Mouse (Mus musculus): ENCODE results near the gene Cldn7. TPM values are rescaled to one million over a fixed set of nuclear protein-coding genes. Genes with fewer than 3 reads are reported as not detected.

The Cldn7 gene
- polyA plus RNA-seq, 1 experiment from 2014 or later = 86.4 TPM

- Histone ChIP-seq H3K27me3 (ENCODE audit: insufficient read depth, low read length) (peaks cover 38% of the 10 kb centered on the region), H3K4me3 (ENCODE audit: low read depth, low read length) (no peak overlapping the region), H3K27ac (ENCODE audit: low read depth) (no peak overlapping the region), H3K9me3 (ENCODE audit: low read depth, low read length) (no peaks in the 10 kb centered on the region), H3K9ac (no peak overlapping the region), H3K4me1 (ENCODE audit: insufficient read depth) (no peaks in the 10 kb centered on the region), H3K4me2 (no peak overlapping the region), H3K36me3 (ENCODE audit: insufficient read depth) (peaks cover 51% of the 10 kb centered on the region)
- WGBS = 72% methylated on average over 4 of the region's 4 CpGs
- ATAC-seq (ENCODE audit: insufficient read depth) (no peak), DNase-seq (no peak)
- no peak for TF ChIP-seq CTCF (IDR thresholded peaks at IDR 0.05; ENCODE audit: low read depth)
Measured at GRCm38 (mm10) chr11:69968793-69969192, 4.2 kb downstream of the Cldn7 start.

DNA sequence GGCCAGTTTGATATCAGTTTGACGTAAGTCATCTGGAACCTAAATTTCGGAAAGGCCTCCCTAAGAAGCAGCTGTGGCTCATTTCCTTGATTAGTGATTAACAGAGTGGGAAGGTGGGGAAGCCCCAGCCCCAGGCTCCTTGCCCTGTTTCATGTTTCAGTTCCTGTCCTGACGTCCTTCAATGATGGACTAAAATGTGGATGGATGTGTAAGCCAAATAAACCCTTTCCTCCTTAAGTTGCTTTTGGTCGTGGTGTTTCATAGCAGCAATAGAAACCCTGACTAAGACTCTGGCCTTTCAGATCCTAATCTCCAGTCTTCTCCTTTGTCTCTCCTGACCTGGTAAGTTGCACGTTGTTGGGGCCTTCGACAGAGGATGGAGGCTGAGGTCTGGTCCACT is 5.6 kb downstream of the Cldn7 start:
- Histone ChIP-seq H3K4me3 (ENCODE audit: low read depth, low read length) (no peak overlapping the region), H3K36me3 (ENCODE audit: insufficient read depth) (peaks cover 65% of the 10 kb centered on the region), H3K9me3 (ENCODE audit: low read depth, low read length) (no peaks in the 10 kb centered on the region), H3K27me3 (ENCODE audit: insufficient read depth, low read length) (peaks cover 23% of the 10 kb centered on the region), H3K9ac (no peak overlapping the region), H3K4me1 (ENCODE audit: insufficient read depth) (no peaks in the 10 kb centered on the region), H3K27ac (ENCODE audit: low read depth) (no peak overlapping the region), H3K4me2 (no peak overlapping the region)
- DNase-seq (no peak), ATAC-seq (ENCODE audit: insufficient read depth) (no peak)
- WGBS = 75% methylated on average over 6 of the region's 6 CpGs
- TF ChIP-seq CTCF (IDR thresholded peaks at IDR 0.05; ENCODE audit: low read depth) = no peak

- H3K4me1 ChIP-seq (ENCODE audit: insufficient read depth) = no peaks in the 10 kb centered on the region
- no peak for TF ChIP-seq CTCF (IDR thresholded peaks at IDR 0.05; ENCODE audit: low read depth)
- no peak for DNase-seq
- no peak for ATAC-seq (ENCODE audit: insufficient read depth)
- no peak overlapping the region for H3K27ac ChIP-seq (ENCODE audit: low read depth)
- no peak overlapping the region for H3K9ac ChIP-seq
- H3K4me2 ChIP-seq = no peak overlapping the region
- 68% methylated on average over 3 of the region's 3 CpGs for WGBS
- H3K4me3 ChIP-seq (ENCODE audit: low read depth, low read length) = no peak overlapping the region
- peaks cover 19% of the 10 kb centered on the region for H3K27me3 ChIP-seq (ENCODE audit: insufficient read depth, low read length)
- H3K9me3 ChIP-seq (ENCODE audit: low read depth, low read length) = no peaks in the 10 kb centered on the region
- peaks cover 69% of the 10 kb centered on the region for H3K36me3 ChIP-seq (ENCODE audit: insufficient read depth)
Measured at GRCm38 (mm10) chr11:69970775-69971174, 6.2 kb downstream of the Cldn7 start.

- Histone ChIP-seq H3K27ac (ENCODE audit: low read depth) (no peak overlapping the region), H3K4me2 (no peak overlapping the region), H3K9me3 (ENCODE audit: low read depth, low read length) (no peaks in the 10 kb centered on the region), H3K9ac (no peak overlapping the region), H3K4me1 (ENCODE audit: insufficient read depth) (no peaks in the 10 kb centered on the region), H3K36me3 (ENCODE audit: insufficient read depth) (peaks cover 75% of the 10 kb centered on the region), H3K27me3 (ENCODE audit: insufficient read depth, low read length) (no peaks in the 10 kb centered on the region), H3K4me3 (ENCODE audit: low read depth, low read length) (no peak overlapping the region)
- DNase-seq (no peak), ATAC-seq (ENCODE audit: insufficient read depth) (no peak)
- TF ChIP-seq CTCF (IDR thresholded peaks at IDR 0.05; ENCODE audit: low read depth) = no peak
- WGBS = 94% methylated on average over 2 of the region's 2 CpGs
Measured at GRCm38 (mm10) chr11:69974907-69975306, 10.3 kb downstream of the Cldn7 start.

- H3K36me3 ChIP-seq (ENCODE audit: insufficient read depth) = peaks cover 68% of the 10 kb centered on the region
- ATAC-seq (ENCODE audit: insufficient read depth) = no peak
- WGBS = 80% methylated on average over 4 of the region's 4 CpGs
Measured at GRCm38 (mm10) chr11:69976271-69976670, 11.7 kb downstream of the Cldn7 start.

DNA sequence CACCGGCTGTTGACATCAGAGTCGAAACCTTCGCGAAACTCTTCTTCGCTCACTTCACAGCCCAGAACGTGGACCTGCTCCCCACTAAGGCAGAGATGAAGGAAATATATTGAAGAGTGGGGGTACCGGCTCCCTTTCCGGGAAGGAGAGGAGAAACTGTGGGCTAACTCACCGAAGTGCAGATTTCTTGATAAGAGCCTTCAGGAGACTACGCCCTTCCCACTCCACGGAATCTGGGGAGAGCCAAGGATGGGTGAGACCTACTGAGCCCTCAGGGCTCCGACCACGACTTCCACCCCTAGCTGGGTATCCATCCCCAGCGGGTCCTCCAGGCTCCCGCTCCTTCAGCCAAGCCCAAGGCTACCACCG is 15.2 kb downstream of the Cldn7 start:
- H3K9me3 ChIP-seq (ENCODE audit: low read depth, low read length) = no peaks in the 10 kb centered on the region
- no peaks in the 10 kb centered on the region for H3K27me3 ChIP-seq (ENCODE audit: insufficient read depth, low read length)
- H3K27ac ChIP-seq (ENCODE audit: low read depth) = peak overlapping the region; percentile 98
- DNase-seq (no peak), ATAC-seq (ENCODE audit: insufficient read depth) (no peak)
- WGBS = 2% methylated on average over 16 of the region's 16 CpGs
- H3K4me3 ChIP-seq (ENCODE audit: low read depth, low read length) = peak overlapping the region; percentile 100
- TF ChIP-seq CTCF (IDR thresholded peaks at IDR 0.05; ENCODE audit: low read depth) = no peak
- H3K36me3 ChIP-seq (ENCODE audit: insufficient read depth) = peaks cover 46% of the 10 kb centered on the region
- peak overlapping the region; percentile 68 for H3K9ac ChIP-seq
- peak overlapping the region; percentile 67 for H3K4me2 ChIP-seq
- peaks cover 11% of the 10 kb centered on the region; the same call in 1 of the 2 replicates for H3K4me1 ChIP-seq (ENCODE audit: insufficient read depth)

More at GRCm38 (mm10) chr11:69976271-69976670, 11.7 kb downstream of the Cldn7 start:
- H3K4me3 ChIP-seq (ENCODE audit: low read depth, low read length) = no peak overlapping the region
- H3K27ac ChIP-seq (ENCODE audit: low read depth) = no peak overlapping the region
- no peaks in the 10 kb centered on the region for H3K4me1 ChIP-seq (ENCODE audit: insufficient read depth)
- H3K9ac ChIP-seq = no peak overlapping the region
- no peaks in the 10 kb centered on the region for H3K27me3 ChIP-seq (ENCODE audit: insufficient read depth, low read length)
- DNase-seq = no peak
- H3K9me3 ChIP-seq (ENCODE audit: low read depth, low read length) = no peaks in the 10 kb centered on the region
- no peak for TF ChIP-seq CTCF (IDR thresholded peaks at IDR 0.05; ENCODE audit: low read depth)
- no peak overlapping the region for H3K4me2 ChIP-seq

GRCm38 (mm10) chr11:69980196-69981140 is 15.9 kb downstream of the Cldn7 start:
- Histone ChIP-seq H3K9ac (peak overlapping the region; percentile 98), H3K27ac (ENCODE audit: low read depth) (peak overlapping the region; percentile 98), H3K36me3 (ENCODE audit: insufficient read depth) (peaks cover 46% of the 10 kb centered on the region), H3K9me3 (ENCODE audit: low read depth, low read length) (no peaks in the 10 kb centered on the region), H3K4me2 (peak overlapping the region; percentile 67), H3K27me3 (ENCODE audit: insufficient read depth, low read length) (no peaks in the 10 kb centered on the region), H3K4me1 (ENCODE audit: insufficient read depth) (peaks cover 11% of the 10 kb centered on the region; the same call in 1 of the 2 replicates), H3K4me3 (ENCODE audit: low read depth, low read length) (peak overlapping the region; percentile 100)
- ATAC-seq (ENCODE audit: insufficient read depth) (peak; percentile 90), DNase-seq (peak; percentile 100)
- under 1% methylated on average over 32 of the region's 60 CpGs for WGBS
- no peak for TF ChIP-seq CTCF (IDR thresholded peaks at IDR 0.05; ENCODE audit: low read depth)
